Mouse (Mus musculus) layer of hippocampus, postnatal 14 days (tissue): ENCODE measurements at regions not wholly inside any gene's neighbourhood (a gene's known extent, or its start where the extent isn't known, plus 50 kb on each side); places are given as distances from the start of the nearest gene placed in this dataset.

Source experiments
- DNase-seq, 2 experiments: peaks; one replicate each; pipeline ENCODE4 v3.0.0; 2021 to 2022; ENCODE audit warnings: low spot score in 2 of 2, mixed read lengths in 1 of 2

GRCm38 (mm10) chr3:3746542-3746941 lies 2004.1 kb upstream of the Gm8797 start:
- DNase-seq: no peak

- DNase-seq: peak in 1 of 2 experiments; percentile 61
Measured at GRCm38 (mm10) chr3:3751596-3752251, 1998.9 kb upstream of the Gm8797 start.

- no peak for DNase-seq
Measured at GRCm38 (mm10) chr3:3761346-3761745, 1989.3 kb upstream of the Gm8797 start.

GRCm38 (mm10) chr3:3784200-3784599 lies 1966.4 kb upstream of the Gm8797 start:
- DNase-seq: peak; percentile 3 to 4

- no peak for DNase-seq
Measured at GRCm38 (mm10) chr3:3786039-3786438, 1964.6 kb upstream of the Gm8797 start.

- no peak for DNase-seq
Measured at GRCm38 (mm10) chr3:3807821-3808220, 1942.8 kb upstream of the Gm8797 start.

- no peak for DNase-seq
Measured at GRCm38 (mm10) chr3:3829020-3829419, 1921.6 kb upstream of the Gm8797 start.

- DNase-seq: no peak
Measured at GRCm38 (mm10) chr3:3831411-3832286, 1919.0 kb upstream of the Gm8797 start.
